19 mouse cellular contexts compared by ENCODE assay signal in the genomic region with DNA sequence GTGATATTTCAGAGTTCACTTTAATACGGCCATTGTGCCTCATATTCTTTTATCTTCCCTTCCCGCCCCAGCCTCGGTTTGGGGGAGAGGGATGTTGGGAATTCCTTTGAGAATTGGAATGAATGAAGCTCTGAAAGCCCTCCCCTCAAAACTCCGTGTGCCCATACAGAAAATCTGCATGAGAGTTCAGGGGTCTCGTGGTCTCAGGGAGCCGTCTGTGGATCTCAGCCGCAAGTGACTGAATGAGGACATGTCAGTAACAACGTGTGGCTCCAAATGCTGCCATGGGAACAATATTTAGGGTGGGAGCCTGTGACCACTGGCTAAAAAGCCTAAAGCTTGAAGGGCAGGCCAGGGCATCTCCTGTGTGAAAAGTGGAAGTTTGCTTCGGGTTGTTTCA.
DNase-seq lines count a peak whose midpoint lies in the region; ATAC-seq and TF ChIP-seq lines count a peak whose summit lies in the region.
"Had no signal": no experiment of that assay in that cellular context is flagged by ENCODE, and none has a peak within 500 bp of the region (broad histone marks: within the 10 kb centered on the region; RNA-seq: fewer than 3 reads in every experiment).

No protein-coding gene starts in this region.

- no peak for DNase-seq in forebrain, embryonic 10.5 days (ENCODE audit: extremely low spot score, low spot score)
- DNase-seq in forebrain, postnatal 0 days = no peak
- no peak for DNase-seq in hindbrain, postnatal 0 days (ENCODE audit: low spot score)
- no peak for DNase-seq in midbrain, postnatal 0 days (ENCODE audit: low spot score)
- DNase-seq in thymus, postnatal 0 days (ENCODE audit: low spot score) = no peak
- no peak for DNase-seq in right cerebral cortex, postnatal 25 days
- no peak for DNase-seq in kidney, adult 11 months
- DNase-seq: adrenal gland, adult 2 months; cerebellum, adult 11-12 months; cerebellum, postnatal 36 days; gastrocnemius, adult 2 months; kidney, adult 8-10 months; lung, adult 2 months; spleen, adult 18-20 months; thymus, adult 18-20 months had no signal

- no peak overlapping the region for H3K9ac ChIP-seq in forebrain, postnatal 0 days
- H3K9ac ChIP-seq in forebrain, embryonic 16.5 days (replicated peaks; ENCODE audit: low read depth, low read length) = 0 out of 2 replicates have a peak overlapping the region, but pooled peaks have one; percentile 17
- no peak overlapping the region for H3K9ac ChIP-seq in hindbrain, postnatal 0 days (replicated peaks; ENCODE audit: low read length)
- H3K9ac ChIP-seq in midbrain, postnatal 0 days (replicated peaks; ENCODE audit: low read length, poor library complexity, severe bottlenecking) = no peak overlapping the region
- H3K9ac ChIP-seq: heart, embryonic 15.5 days had no signal

- 69% methylated on average over 9 of the region's 9 CpGs for WGBS in forebrain, embryonic 10.5 days
- 30% methylated on average over 9 of the region's 9 CpGs for WGBS in forebrain, postnatal 0 days
- WGBS in forebrain, embryonic 16.5 days = 27% methylated on average over 9 of the region's 9 CpGs
- 21% methylated on average over 9 of the region's 9 CpGs for WGBS in hindbrain, postnatal 0 days
- 29% methylated on average over 9 of the region's 9 CpGs for WGBS in midbrain, postnatal 0 days

- peaks cover 11% of the 10 kb centered on the region; the same call in 1 of the 2 replicates for H3K4me1 ChIP-seq in forebrain, embryonic 10.5 days
- no peaks in the 10 kb centered on the region for H3K4me1 ChIP-seq in forebrain, postnatal 0 days (ENCODE audit: insufficient read depth)
- H3K4me1 ChIP-seq in forebrain, embryonic 16.5 days (replicated peaks; ENCODE audit: control insufficient read depth, insufficient read depth, low read length) = peaks cover 4% of the 10 kb centered on the region; the same call in 1 of the 2 replicates
- no peaks in the 10 kb centered on the region for H3K4me1 ChIP-seq in hindbrain, postnatal 0 days (ENCODE audit: insufficient read depth, low read length)
- no peaks in the 10 kb centered on the region for H3K4me1 ChIP-seq in midbrain, postnatal 0 days (ENCODE audit: insufficient read depth, low read length)
- H3K4me1 ChIP-seq: limb, embryonic 10.5 days had no signal

- ATAC-seq in forebrain, postnatal 0 days = no peak
- no peak; the same call in 1 of the 2 replicates for ATAC-seq in forebrain, embryonic 16.5 days
- no peak for ATAC-seq in hindbrain, postnatal 0 days
- ATAC-seq in midbrain, postnatal 0 days (ENCODE audit: low FRiP score) = no peak

- H3K4me2 ChIP-seq in forebrain, postnatal 0 days (ENCODE audit: low read depth) = no peak overlapping the region
- H3K4me2 ChIP-seq in forebrain, embryonic 16.5 days (ENCODE audit: low read length) = peak overlapping the region; percentile 13; the same call in 1 of the 2 replicates
- H3K4me2 ChIP-seq in hindbrain, postnatal 0 days (ENCODE audit: low read depth, low read length) = peak overlapping the region; percentile 40
- peak overlapping the region; percentile 16; the same call in 1 of the 2 replicates for H3K4me2 ChIP-seq in midbrain, postnatal 0 days (ENCODE audit: low read depth, low read length, poor library complexity, severe bottlenecking)
- H3K4me2 ChIP-seq: heart, embryonic 15.5 days; liver, embryonic 11.5 days had no signal

- H3K27me3 ChIP-seq in forebrain, embryonic 10.5 days (ENCODE audit: poor library complexity, severe bottlenecking) = no peaks in the 10 kb centered on the region
- H3K27me3 ChIP-seq in forebrain, postnatal 0 days (ENCODE audit: insufficient read depth, low read length) = no peaks in the 10 kb centered on the region
- H3K27me3 ChIP-seq in forebrain, embryonic 16.5 days (replicated peaks; ENCODE audit: control insufficient read depth, insufficient read depth, low read length) = no peaks in the 10 kb centered on the region
- no peaks in the 10 kb centered on the region for H3K27me3 ChIP-seq in hindbrain, postnatal 0 days (ENCODE audit: insufficient read depth, low read length)
- H3K27me3 ChIP-seq in midbrain, postnatal 0 days (ENCODE audit: insufficient read depth, low read length) = no peaks in the 10 kb centered on the region
- H3K27me3 ChIP-seq: heart, embryonic 15.5 days had no signal

- no peak for TF ChIP-seq CTCF in forebrain, postnatal 0 days (IDR thresholded peaks at IDR 0.05; ENCODE audit: low read depth)
- TF ChIP-seq CTCF in hindbrain, postnatal 0 days (IDR thresholded peaks at IDR 0.05; ENCODE audit: low read depth) = no peak
- TF ChIP-seq CTCF in midbrain, postnatal 0 days (IDR thresholded peaks at IDR 0.05) = no peak

- H3K4me3 ChIP-seq in forebrain, embryonic 10.5 days = no peak overlapping the region
- no peak overlapping the region for H3K4me3 ChIP-seq in forebrain, postnatal 0 days (ENCODE audit: low read depth, low read length)
- no peak overlapping the region for H3K4me3 ChIP-seq in forebrain, embryonic 16.5 days (replicated peaks; ENCODE audit: low read length)
- H3K4me3 ChIP-seq in hindbrain, postnatal 0 days (ENCODE audit: low read length) = no peak overlapping the region
- no peak overlapping the region for H3K4me3 ChIP-seq in midbrain, postnatal 0 days (ENCODE audit: low read depth, low read length)
- H3K4me3 ChIP-seq: gastrocnemius, adult 2 months; heart, embryonic 15.5 days; limb, embryonic 10.5 days had no signal

- H3K9me3 ChIP-seq in forebrain, embryonic 10.5 days = peaks cover 9% of the 10 kb centered on the region; the same call in 1 of the 2 replicates
- H3K9me3 ChIP-seq in forebrain, postnatal 0 days (ENCODE audit: low read length) = no peaks in the 10 kb centered on the region
- 0 out of 2 replicates have a peak, but pooled peaks cover 3% of the 10 kb centered on the region for H3K9me3 ChIP-seq in forebrain, embryonic 16.5 days (ENCODE audit: control insufficient read depth, low read length)
- H3K9me3 ChIP-seq in hindbrain, postnatal 0 days (ENCODE audit: low read length) = peaks cover 4% of the 10 kb centered on the region; the same call in 1 of the 2 replicates
- no peaks in the 10 kb centered on the region for H3K9me3 ChIP-seq in midbrain, postnatal 0 days (ENCODE audit: low read length)
- H3K9me3 ChIP-seq: heart, embryonic 15.5 days; limb, embryonic 10.5 days had no signal

- H3K27ac ChIP-seq in forebrain, embryonic 10.5 days = 0 out of 2 replicates have a peak overlapping the region, but pooled peaks have one; percentile 26
- H3K27ac ChIP-seq in forebrain, postnatal 0 days (ENCODE audit: low read depth, low read length) = no peak overlapping the region
- H3K27ac ChIP-seq in forebrain, embryonic 16.5 days (ENCODE audit: low read length) = no peak overlapping the region
- H3K27ac ChIP-seq in hindbrain, postnatal 0 days = no peak overlapping the region
- no peak overlapping the region for H3K27ac ChIP-seq in midbrain, postnatal 0 days (ENCODE audit: low read depth, low read length)
- H3K27ac ChIP-seq: gastrocnemius, adult 2 months; heart, embryonic 15.5 days; limb, embryonic 10.5 days had no signal

- H3K36me3 ChIP-seq in forebrain, embryonic 10.5 days (replicated peaks) = peaks cover 18% of the 10 kb centered on the region
- H3K36me3 ChIP-seq in forebrain, postnatal 0 days (ENCODE audit: insufficient read depth) = no peaks in the 10 kb centered on the region
- H3K36me3 ChIP-seq in forebrain, embryonic 16.5 days (ENCODE audit: control insufficient read depth, insufficient read depth) = no peaks in the 10 kb centered on the region
- no peaks in the 10 kb centered on the region for H3K36me3 ChIP-seq in hindbrain, postnatal 0 days (ENCODE audit: insufficient read depth, low read length)
- H3K36me3 ChIP-seq in midbrain, postnatal 0 days (ENCODE audit: insufficient read depth, low read length) = no peaks in the 10 kb centered on the region
- H3K36me3 ChIP-seq: heart, embryonic 15.5 days; limb, embryonic 10.5 days had no signal
